Mouse (Mus musculus): Measurements from ENCODE around the gene Ascc1.

The Ascc1 gene

DNA sequence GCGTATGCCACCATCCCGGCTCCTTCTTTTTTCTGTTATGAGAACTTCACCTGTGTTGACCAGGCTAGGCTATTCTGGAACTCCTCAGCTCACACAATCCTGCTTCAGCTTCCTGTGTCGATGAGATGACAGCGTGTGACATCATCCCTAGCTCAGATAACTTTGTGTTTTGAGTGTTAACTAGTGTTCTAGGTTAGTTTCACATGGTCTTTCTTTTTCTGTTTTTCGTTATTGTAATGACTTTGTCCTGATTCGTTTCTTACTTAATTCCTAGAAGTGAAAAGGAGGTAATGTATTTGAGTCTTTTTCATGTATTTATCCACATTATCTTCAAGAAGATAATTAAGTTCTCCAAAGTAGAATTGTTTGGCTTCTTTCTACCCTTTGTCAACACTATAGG is 13.6 kb downstream of the Ascc1 start:
- in situ Hi-C loops (cut with MboI, MseI): no loop called here

DNA sequence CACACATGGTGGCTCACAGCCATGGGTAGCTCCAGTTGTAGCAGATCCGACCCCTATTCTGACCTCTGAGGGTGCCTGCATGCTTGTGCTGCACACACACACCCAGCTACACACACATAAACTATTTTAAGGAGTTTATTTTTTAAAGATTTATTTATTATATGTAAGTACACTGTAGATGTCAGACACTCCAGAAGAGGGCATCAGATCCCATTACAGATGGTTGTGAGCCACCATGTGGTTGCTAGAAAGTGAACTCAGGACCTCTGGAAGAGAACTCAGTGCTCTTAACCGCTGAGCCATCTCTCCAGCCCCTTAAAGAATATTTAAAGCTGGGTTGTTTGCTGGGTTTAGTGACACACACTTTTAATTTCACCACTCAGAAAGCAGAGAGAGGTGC is 16.7 kb downstream of the Ascc1 start:
- in situ Hi-C loops (cut with MboI, MseI): no loop called here

DNA sequence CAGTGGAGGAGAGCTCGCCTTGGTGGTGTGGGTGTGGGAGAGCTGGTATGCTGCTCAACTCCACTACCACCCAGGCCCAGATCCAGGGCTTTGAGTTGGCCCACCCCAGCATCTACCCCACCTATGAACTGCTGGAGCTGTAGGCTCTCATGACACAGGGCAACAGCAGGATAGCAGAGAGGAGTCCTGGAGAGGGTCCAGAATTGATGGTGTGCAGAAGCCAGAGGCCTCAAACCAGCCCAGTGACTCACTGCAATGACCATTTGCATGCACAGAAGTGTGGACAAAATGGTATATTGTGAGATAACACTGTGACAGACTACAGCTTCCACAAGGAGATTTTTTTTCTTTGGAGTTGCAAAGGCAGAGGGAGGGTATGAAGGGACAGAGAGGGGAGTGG is 21.1 kb downstream of the Ascc1 start:
- in situ Hi-C loops (cut with MboI, MseI): no loop called here

DNA sequence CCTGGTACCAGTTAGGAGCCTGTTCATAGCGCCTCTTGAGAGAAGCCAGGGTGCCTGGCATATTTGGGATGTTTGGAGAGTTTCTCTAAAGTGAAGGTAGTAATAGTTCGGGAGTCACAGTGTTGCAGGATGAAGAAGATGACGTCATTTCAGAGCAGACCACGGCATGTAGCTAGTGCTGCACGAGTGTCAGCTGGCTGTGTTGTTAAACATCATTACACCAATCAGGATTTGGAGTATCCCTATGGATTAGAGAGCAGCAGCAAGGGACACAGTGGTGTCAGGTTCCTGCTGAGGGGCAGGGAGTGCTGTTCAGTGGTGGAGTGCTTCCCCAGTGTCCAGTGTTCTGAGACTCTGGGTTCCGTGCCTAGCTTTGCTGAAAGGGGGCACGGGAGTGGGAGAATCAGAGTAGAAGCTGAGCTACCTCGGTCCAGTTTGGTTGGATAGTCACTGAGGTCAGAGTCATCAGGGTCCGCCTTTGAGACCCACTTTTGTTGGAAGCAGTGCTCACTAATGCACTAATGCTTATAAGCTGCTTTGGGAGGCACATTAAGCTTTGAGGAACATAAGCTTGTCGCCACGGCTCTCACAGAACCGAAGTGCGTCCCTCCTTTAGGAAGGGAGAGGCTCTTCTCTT is 24.3 kb downstream of the Ascc1 start:
- in situ Hi-C loops (cut with MboI, MseI): no loop called here

DNA sequence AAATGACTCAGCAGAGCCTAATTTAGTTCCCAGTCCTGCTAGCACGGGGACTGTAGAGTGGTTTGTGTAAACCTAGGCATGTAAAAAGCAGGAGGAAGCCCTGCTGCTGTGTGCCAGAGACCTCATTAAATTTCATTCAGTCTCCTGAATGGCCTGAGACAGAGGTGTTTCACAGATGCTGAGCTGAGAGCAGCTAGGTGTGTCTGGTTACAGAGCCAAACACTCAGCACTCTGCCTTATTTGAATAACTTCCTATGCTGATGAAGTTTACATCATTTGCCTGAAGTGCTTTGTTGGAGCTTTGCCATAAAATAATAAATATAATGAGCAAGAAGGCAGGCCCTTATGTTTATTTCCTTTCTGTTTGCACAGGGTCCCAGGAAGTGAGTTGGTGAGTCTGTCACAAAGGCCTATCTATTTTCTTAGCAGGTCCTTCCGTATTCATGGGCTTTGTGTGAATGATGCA is 25.0 kb downstream of the Ascc1 start:
- in situ Hi-C loops (cut with MboI, MseI): no loop called here

GRCm38 (mm10) chr10:60028181-60028580 is 25.6 kb downstream of the Ascc1 start:
- in situ Hi-C loops (cut with MboI, MseI): no loop called here

GRCm38 (mm10) chr10:60028979-60029378 is 26.4 kb downstream of the Ascc1 start:
- in situ Hi-C loops (cut with MboI, MseI): no loop called here

DNA sequence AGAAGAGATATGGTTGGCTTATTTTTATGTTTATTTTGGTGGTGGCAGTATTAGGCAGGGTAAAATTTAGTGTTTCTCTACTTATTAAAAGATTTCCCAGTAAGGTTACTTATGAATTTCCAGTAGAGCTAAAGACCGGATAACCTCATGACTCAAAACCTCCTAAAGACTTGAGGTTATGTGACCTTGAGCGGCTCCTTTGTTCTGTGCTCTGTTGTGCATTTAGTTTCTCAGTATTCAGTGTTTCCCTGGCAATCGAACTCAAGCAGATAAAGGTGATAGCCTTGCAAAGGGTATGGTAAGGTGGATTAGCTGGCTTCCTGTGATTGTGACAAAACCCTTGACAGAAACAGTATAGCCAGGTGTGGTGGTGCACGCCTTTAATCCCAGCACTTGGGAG is 26.8 kb downstream of the Ascc1 start:
- in situ Hi-C loops (cut with MboI, MseI): no loop called here

- in situ Hi-C loops (cut with MboI, MseI): no loop called here
Observed at GRCm38 (mm10) chr10:60031562-60031961, 29.0 kb downstream of the Ascc1 start.

- in situ Hi-C loops (cut with MboI, MseI): no loop called here
Observed at GRCm38 (mm10) chr10:60031985-60032384, 29.4 kb downstream of the Ascc1 start.

- in situ Hi-C loops (cut with MboI, MseI): no loop called here
Observed at GRCm38 (mm10) chr10:60032622-60033021, 30.0 kb downstream of the Ascc1 start.

GRCm38 (mm10) chr10:60033064-60033463 is 30.5 kb downstream of the Ascc1 start:
- in situ Hi-C loops (cut with MboI, MseI): no loop called here

DNA sequence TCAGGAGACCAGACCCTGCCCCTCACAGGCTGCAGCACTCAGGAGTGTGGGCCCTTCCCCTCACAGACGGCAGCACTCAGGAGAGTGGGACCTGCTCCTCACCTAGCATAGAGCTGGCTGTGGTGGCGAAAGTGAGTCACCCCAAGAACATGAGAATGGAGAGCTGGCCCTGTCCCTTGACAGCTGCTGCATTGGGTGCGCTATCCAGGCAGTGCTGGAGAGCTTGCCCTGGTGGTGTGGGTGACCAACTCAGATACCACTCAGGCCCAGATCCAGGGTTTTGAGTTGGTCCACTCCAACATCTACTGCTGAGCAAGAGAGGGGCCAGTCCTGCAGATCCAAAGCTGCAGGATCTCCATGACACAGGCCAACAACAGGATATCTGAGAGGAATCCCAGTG is 32.0 kb downstream of the Ascc1 start:
- in situ Hi-C loops (cut with MboI, MseI): no loop called here

- in situ Hi-C loops (cut with MboI, MseI): no loop called here
Observed at GRCm38 (mm10) chr10:60035744-60036143, 33.1 kb downstream of the Ascc1 start.

GRCm38 (mm10) chr10:60042350-60042922 is 39.8 kb downstream of the Ascc1 start:
- in situ Hi-C loops (cut with MboI, MseI): no loop called here

GRCm38 (mm10) chr10:60046696-60047095 is 44.1 kb downstream of the Ascc1 start:
- in situ Hi-C loops (cut with MboI, MseI): no loop called here

GRCm38 (mm10) chr10:60050581-60050980 is 48.0 kb downstream of the Ascc1 start:
- in situ Hi-C loops (cut with MboI, MseI): no loop called here

- in situ Hi-C loops (cut with MboI, MseI): no loop called here
Observed at GRCm38 (mm10) chr10:60053073-60053472, 50.5 kb downstream of the Ascc1 start.

- in situ Hi-C loops (cut with MboI, MseI): no loop called here
Observed at GRCm38 (mm10) chr10:60062173-60062572, 59.6 kb downstream of the Ascc1 start.

DNA sequence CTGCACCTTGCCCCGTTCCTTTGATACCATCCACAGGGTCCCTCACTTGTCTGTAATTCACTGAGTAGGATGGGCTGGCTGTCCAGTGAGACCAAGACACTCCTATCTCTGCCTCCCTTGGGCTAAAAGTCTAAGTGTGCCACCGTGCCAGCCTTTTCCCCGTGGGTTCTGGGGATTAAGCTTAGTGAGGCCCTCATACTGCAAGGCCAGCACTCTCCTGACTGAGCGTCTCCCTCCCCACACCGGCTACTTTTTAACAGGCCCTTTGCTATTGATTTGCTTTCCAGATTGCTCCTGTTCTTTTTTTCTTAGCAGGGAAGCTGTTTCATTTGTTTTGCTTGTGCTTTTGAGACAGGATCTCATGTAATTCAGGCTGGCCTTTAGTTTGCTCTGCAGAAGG is 60.3 kb downstream of the Ascc1 start:
- in situ Hi-C loops (cut with MboI, MseI): no loop called here

DNA sequence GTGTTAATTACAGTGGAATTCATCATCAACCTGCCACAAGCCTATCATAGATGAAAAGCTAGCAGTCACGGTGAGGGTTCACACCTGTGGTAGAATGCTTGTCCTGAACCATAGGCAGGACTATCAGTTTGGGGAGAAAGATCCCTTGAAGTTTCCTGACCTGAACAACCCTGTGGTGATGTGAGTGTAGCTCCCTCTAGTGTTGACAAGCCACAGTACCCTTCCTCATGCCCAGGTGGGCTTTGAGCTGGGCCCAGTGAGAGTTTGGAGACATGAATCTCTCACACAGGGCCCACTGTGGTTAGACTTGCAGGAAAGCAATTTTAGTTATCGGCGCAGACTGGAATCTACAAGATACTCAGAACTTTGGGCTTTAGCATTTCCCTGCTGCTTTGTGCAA is 63.9 kb downstream of the Ascc1 start:
- in situ Hi-C loops (cut with MboI, MseI): no loop called here

- in situ Hi-C loops (cut with MboI, MseI): no loop called here
Observed at GRCm38 (mm10) chr10:60075159-60075558, 72.6 kb downstream of the Ascc1 start.

- in situ Hi-C loops (cut with MboI, MseI): no loop called here
Observed at GRCm38 (mm10) chr10:60077226-60077625, 74.6 kb downstream of the Ascc1 start.

Measured in regulatory T cell (primary cell).